8 mouse cellular contexts compared by ENCODE assay signal in genomic region chr19:3719362-3719891, GRCm38 (mm10). TPM values are rescaled to one million over a fixed set of nuclear protein-coding genes. Genes with fewer than 3 reads are reported as not detected.
DNase-seq lines count a peak whose midpoint lies in the region; ATAC-seq and TF ChIP-seq lines count a peak whose summit lies in the region.

No protein-coding gene starts in this region.

- peak; percentile 61 for TF ChIP-seq CTCF in hindbrain, postnatal 0 days (IDR thresholded peaks at IDR 0.05; ENCODE audit: low read depth)

- WGBS in hindbrain, postnatal 0 days: 2% methylated on average over 27 of the region's 27 CpGs

- peak overlapping the region; percentile 20; the same call in 1 of the 2 replicates for H3K27ac ChIP-seq in hindbrain, postnatal 0 days

- peak overlapping the region; percentile 86 for H3K4me2 ChIP-seq in hindbrain, postnatal 0 days (ENCODE audit: low read depth, low read length)

- H3K36me3 ChIP-seq in hindbrain, postnatal 0 days (ENCODE audit: insufficient read depth, low read length): peaks cover 29% of the 10 kb centered on the region

- no peaks in the 10 kb centered on the region for H3K27me3 ChIP-seq in hindbrain, postnatal 0 days (ENCODE audit: insufficient read depth, low read length)

- peak overlapping the region; percentile 40 for H3K4me3 ChIP-seq in hindbrain, postnatal 0 days (ENCODE audit: low read length)

- no peaks in the 10 kb centered on the region for H3K9me3 ChIP-seq in hindbrain, postnatal 0 days (ENCODE audit: low read length)

- H3K4me1 ChIP-seq in hindbrain, postnatal 0 days (ENCODE audit: insufficient read depth, low read length): peaks cover 7% of the 10 kb centered on the region

- peak; percentile 80 for DNase-seq in adrenal gland, adult 2 months
- peak; percentile 74 for DNase-seq in embryo, embryonic 10 days (ENCODE audit: low spot score)
- peak; percentile 67 for DNase-seq in gastrocnemius, postnatal 10 days
- peak; percentile 57 for DNase-seq in hindbrain, postnatal 0 days (ENCODE audit: low spot score)
- DNase-seq in left cerebral cortex, adult 18-20 months (ENCODE audit: low spot score in 2 of 2): peak; percentile 51 to 65
- peak; percentile 72 for DNase-seq in lung, postnatal 25 days (ENCODE audit: low spot score)
- DNase-seq in retina, embryonic 14.5 days (ENCODE audit: low spot score): peak; percentile 78
- peak; percentile 66 for DNase-seq in urinary bladder, adult 2 months (ENCODE audit: low spot score)

- H3K9ac ChIP-seq in hindbrain, postnatal 0 days (replicated peaks; ENCODE audit: low read length): peak overlapping the region; percentile 33; the same call in 1 of the 2 replicates

- ATAC-seq in hindbrain, postnatal 0 days: peak; percentile 81

RNA-seq across cellular contexts. Expression of gene 1810055G02Rik, which starts 11.3 kb away (rescaled TPM):
- total RNA-seq in adrenal gland, adult 2 months (2021): 10 to 100 TPM; 27.9 to 37.8 TPM
- 43.3 and 46.3 TPM in 2 replicates for polyA plus RNA-seq in adrenal gland, adult 2 months (2012; rRNA removed)
- 10 to 100 TPM; 19.5 to 26.6 TPM for total RNA-seq in gastrocnemius, postnatal 10 days (2021)
- total RNA-seq in hindbrain, postnatal 0 days (2014; rRNA removed): 57.7 and 60.8 TPM in 2 replicates
- polyA plus RNA-seq in hindbrain, postnatal 0 days (2015; fragmentation: Nextera tagmentation; extraction: Ambion mirVana): 33.3 and 37.2 TPM in 2 replicates
- total RNA-seq in left cerebral cortex, adult 18-20 months (2021): 10 to 100 TPM; 31.7 to 32.1 TPM
- polyA plus RNA-seq in urinary bladder, adult 2 months (2012; rRNA removed): 41.8 and 42.9 TPM in 2 replicates

RNA-seq across cellular contexts. Expression of gene Lrp5, which starts 33.1 kb away (rescaled TPM):
- total RNA-seq in adrenal gland, adult 2 months (2021): 100 to 1,000 TPM in 1 of 2 experiments, 10 to 100 TPM in 1; 92.7 to 111 TPM
- polyA plus RNA-seq in adrenal gland, adult 2 months (2012; rRNA removed): 103 and 113 TPM in 2 replicates
- 10 to 100 TPM; 40.7 to 44.1 TPM for total RNA-seq in gastrocnemius, postnatal 10 days (2021)
- 16.4 and 17.6 TPM in 2 replicates for total RNA-seq in hindbrain, postnatal 0 days (2014; rRNA removed)
- 0.69 and 1.1 TPM in 2 replicates for polyA plus RNA-seq in hindbrain, postnatal 0 days (2015; fragmentation: Nextera tagmentation; extraction: Ambion mirVana)
- 1 to 10 TPM; 7.3 to 8.3 TPM for total RNA-seq in left cerebral cortex, adult 18-20 months (2021)
- polyA plus RNA-seq in urinary bladder, adult 2 months (2012; rRNA removed): 7.3 and 18.1 TPM in 2 replicates

RNA-seq across cellular contexts. Expression of gene Kmt5b, which starts 47.8 kb away (rescaled TPM):
- 10 to 100 TPM; 40.6 to 52.5 TPM for total RNA-seq in adrenal gland, adult 2 months (2021)
- 14.2 and 14.9 TPM in 2 replicates for polyA plus RNA-seq in adrenal gland, adult 2 months (2012; rRNA removed)
- 10 to 100 TPM; 25.0 to 32.5 TPM for total RNA-seq in gastrocnemius, postnatal 10 days (2021)
- 43.5 and 54.8 TPM in 2 replicates for total RNA-seq in hindbrain, postnatal 0 days (2014; rRNA removed)
- polyA plus RNA-seq in hindbrain, postnatal 0 days (2015; fragmentation: Nextera tagmentation; extraction: Ambion mirVana): 32.8 and 35.0 TPM in 2 replicates
- 10 to 100 TPM; 48.8 to 49.8 TPM for total RNA-seq in left cerebral cortex, adult 18-20 months (2021)
- 25.6 and 28.7 TPM in 2 replicates for polyA plus RNA-seq in urinary bladder, adult 2 months (2012; rRNA removed)

Comparison
In these comparisons a context has a peak if more than half of its experiments do, and no peak if none do; other contexts are left out.
1. Peak in every context shown above with its lines: DNase-seq, ATAC-seq, H3K4me3 ChIP-seq and H3K27ac ChIP-seq.